In genomic region chr8:33997676-33998075, GRCm38 (mm10) we compare ENCODE assay signal across 11 mouse cellular contexts.
DNase-seq lines count a peak whose midpoint lies in the region; ATAC-seq and TF ChIP-seq lines count a peak whose summit lies in the region.
"Had no signal": no experiment of that assay in that cellular context is flagged by ENCODE, and none has a peak within 500 bp of the region (broad histone marks: within the 10 kb centered on the region; RNA-seq: fewer than 3 reads in every experiment).

No protein-coding gene starts in this region.

- H3K4me1 ChIP-seq in heart, embryonic 15.5 days (replicated peaks): peaks cover 26% of the 10 kb centered on the region
- H3K4me1 ChIP-seq in midbrain, postnatal 0 days (ENCODE audit: insufficient read depth, low read length): no peaks in the 10 kb centered on the region
- H3K4me1 ChIP-seq: hindbrain, embryonic 15.5 days had no signal

- 25% methylated on average over 4 of the region's 4 CpGs for WGBS in heart, embryonic 15.5 days
- WGBS in midbrain, postnatal 0 days: 68% methylated on average over 4 of the region's 4 CpGs

- H3K36me3 ChIP-seq in heart, embryonic 15.5 days: no peaks in the 10 kb centered on the region
- no peaks in the 10 kb centered on the region for H3K36me3 ChIP-seq in midbrain, postnatal 0 days (ENCODE audit: insufficient read depth, low read length)
- H3K36me3 ChIP-seq: hindbrain, embryonic 15.5 days; liver, embryonic 12.5 days had no signal

- H3K4me2 ChIP-seq in heart, embryonic 15.5 days: no peak overlapping the region
- H3K4me2 ChIP-seq in midbrain, postnatal 0 days (ENCODE audit: low read depth, low read length, poor library complexity, severe bottlenecking): no peak overlapping the region
- H3K4me2 ChIP-seq: hindbrain, embryonic 15.5 days; liver, embryonic 12.5 days had no signal

- peak overlapping the region; percentile 89 for H3K27ac ChIP-seq in heart, embryonic 15.5 days
- H3K27ac ChIP-seq in midbrain, postnatal 0 days (ENCODE audit: low read depth, low read length): no peak overlapping the region
- H3K27ac ChIP-seq: hindbrain, embryonic 15.5 days; liver, embryonic 12.5 days had no signal

- peak; percentile 73; the same call in 1 of the 2 replicates for ATAC-seq in heart, embryonic 15.5 days (replicated peaks; ENCODE audit: insufficient number of reproducible peaks, insufficient read depth, low FRiP score, low read depth)
- no peak for ATAC-seq in midbrain, postnatal 0 days (ENCODE audit: low FRiP score)
- ATAC-seq: liver, embryonic 12.5 days had no signal

- peak overlapping the region; percentile 23; the same call in 1 of the 2 replicates for H3K9ac ChIP-seq in heart, embryonic 15.5 days
- no peak overlapping the region for H3K9ac ChIP-seq in midbrain, postnatal 0 days (replicated peaks; ENCODE audit: low read length, poor library complexity, severe bottlenecking)
- H3K9ac ChIP-seq: hindbrain, embryonic 15.5 days; liver, embryonic 12.5 days had no signal

- H3K9me3 ChIP-seq in heart, embryonic 15.5 days (replicated peaks): no peaks in the 10 kb centered on the region
- no peaks in the 10 kb centered on the region for H3K9me3 ChIP-seq in midbrain, postnatal 0 days (ENCODE audit: low read length)
- H3K9me3 ChIP-seq: hindbrain, embryonic 15.5 days; liver, embryonic 12.5 days had no signal

- no peak for TF ChIP-seq CTCF in midbrain, postnatal 0 days (IDR thresholded peaks at IDR 0.05)

- no peaks in the 10 kb centered on the region for H3K27me3 ChIP-seq in heart, embryonic 15.5 days
- no peaks in the 10 kb centered on the region for H3K27me3 ChIP-seq in midbrain, postnatal 0 days (ENCODE audit: insufficient read depth, low read length)
- H3K27me3 ChIP-seq: hindbrain, embryonic 15.5 days had no signal

- DNase-seq in right cerebral cortex, postnatal 25 days: peak; percentile 13
- DNase-seq in right cerebral cortex, postnatal 4 days: no peak
- DNase-seq in kidney, postnatal 25 days: peak; percentile 33 to 65
- no peak for DNase-seq in thymus, adult 18-20 months
- DNase-seq in layer of hippocampus, adult 11-12 months (ENCODE audit: low spot score): no peak
- no peak for DNase-seq in midbrain, postnatal 0 days (ENCODE audit: low spot score)
- DNase-seq: lung, postnatal 36 days; thymus, postnatal 4 days had no signal

- H3K4me3 ChIP-seq in heart, embryonic 15.5 days: no peak overlapping the region
- H3K4me3 ChIP-seq in midbrain, postnatal 0 days (ENCODE audit: low read depth, low read length): no peak overlapping the region
- H3K4me3 ChIP-seq: hindbrain, embryonic 15.5 days; liver, embryonic 12.5 days had no signal

Comparison
In these comparisons a context has a peak if more than half of its experiments do, and no peak if none do; other contexts are left out.
1. DNase-seq: peak in right cerebral cortex, postnatal 25 days (single experiment) and kidney, postnatal 25 days (2 of 2); none in right cerebral cortex, postnatal 4 days (single experiment), thymus, adult 18-20 months (0 of 2), layer of hippocampus, adult 11-12 months (single experiment) and midbrain, postnatal 0 days (single experiment).